Mouse (Mus musculus) lung, adult 2 months (tissue): ENCODE results near the gene Coq8b. TPM values are rescaled to one million over a fixed set of nuclear protein-coding genes. Genes with fewer than 3 reads are reported as not detected.

Experiments used
- DNase-seq: peaks from one replicate; pipeline ENCODE4 v3.0.0; 2022
- H3K4me1 ChIP-seq: fragments of 200-500 bp; 2 replicates; pipeline ENCODE4 v1.6.1; 2011; ENCODE audit warnings: low read length; ENCODE audit not compliant: control insufficient read depth, insufficient read depth
- H3K4me3 ChIP-seq: fragments of 200-500 bp; replicated peaks from 2 replicates; pipeline ENCODE3; 2011; ENCODE audit warnings: low read depth, mild to moderate bottlenecking, control low read depth, low read length; ENCODE audit errors: extremely low read depth
- CTCF ChIP-seq: fragments of 200-500 bp; IDR thresholded peaks from 2 replicates; pipeline ENCODE4 v1.5.1; 2011; ENCODE audit warnings: mild to moderate bottlenecking, low read length, control low read depth; ENCODE audit not compliant: insufficient read depth
- POLR2A ChIP-seq: fragments of 200-500 bp; IDR thresholded peaks from 2 replicates; pipeline ENCODE4 v1.6.1; 2011; ENCODE audit warnings: low read depth, mild to moderate bottlenecking, control low read depth, low read length, borderline replicate concordance; ENCODE audit errors: extremely low read depth
- WGBS: fragments of 180-500 bp; shearing (Covaris S2); methylation state at CpG from one replicate; pipeline ENCODE4 v1.1.7; 2018; 5-methylcytosine and 5-hydroxymethylcytosine counted together
- polyA plus RNA-seq: library from polyadenylated mRNA; depleted of rRNA; stranded (reverse); fragments of >200 nt; gene quantifications from 2 replicates; pipeline ENCODE4 v1.2.3, GENCODE M21; 2012; rRNA removed

The Coq8b gene
- polyA plus RNA-seq: 68.6 and 76.8 TPM in 2 replicates

GRCm38 (mm10) chr7:27232781-27233281, at the start of gene Coq8b:
Gene Coq8b (plus strand): TSS chr7:27233023.
- no peak for TF ChIP-seq CTCF
- peak; percentile 54; the same call in 1 of the 2 replicates for TF ChIP-seq POLR2A
- Histone ChIP-seq H3K4me1 (peaks cover 12% of the 10 kb centered on the region), H3K4me3 (peak within 1 kb of the TSS; percentile 100)
- DNase-seq: peak; percentile 93
- WGBS: under 1% methylated on average over 25 of the region's 25 CpGs

GRCm38 (mm10) chr7:27184964-27185363, 47.9 kb upstream of the Coq8b start:
- Histone ChIP-seq H3K4me1 (peaks cover 3% of the 10 kb centered on the region; the same call in 1 of the 2 replicates), H3K4me3 (no peak overlapping the region)
- WGBS: 34% methylated on average over 3 of the region's 3 CpGs
- DNase-seq: no peak
- TF ChIP-seq CTCF: peak; percentile 80
- no peak for TF ChIP-seq POLR2A

- no peak for DNase-seq
- 85% methylated on average over 5 of the region's 5 CpGs for WGBS
Observed at GRCm38 (mm10) chr7:27185986-27186385, 46.8 kb upstream of the Coq8b start.

GRCm38 (mm10) chr7:27189271-27189931, 43.4 kb upstream of the Coq8b start:
- Histone ChIP-seq H3K4me1 (no peaks in the 10 kb centered on the region), H3K4me3 (no peak overlapping the region)
- no peak for TF ChIP-seq POLR2A
- TF ChIP-seq CTCF: peak; percentile 19; the same call in 1 of the 2 replicates
- WGBS: 97% methylated on average over 10 of the region's 10 CpGs
- no peak for DNase-seq

More at GRCm38 (mm10) chr7:27185986-27186385, 46.8 kb upstream of the Coq8b start:
- no peak overlapping the region for H3K4me3 ChIP-seq
- no peaks in the 10 kb centered on the region for H3K4me1 ChIP-seq
- TF ChIP-seq POLR2A (no peak), CTCF (no peak)

- Histone ChIP-seq H3K4me1 (no peaks in the 10 kb centered on the region), H3K4me3 (no peak overlapping the region)
- no peak for TF ChIP-seq POLR2A
- TF ChIP-seq CTCF: no peak
- 88% methylated on average over 5 of the region's 5 CpGs for WGBS
- DNase-seq: no peak
Observed at GRCm38 (mm10) chr7:27192434-27192833, 40.4 kb upstream of the Coq8b start.

GRCm38 (mm10) chr7:27193731-27194130, 39.1 kb upstream of the Coq8b start:
- TF ChIP-seq CTCF: no peak
- WGBS: 61% methylated on average over 4 of the region's 4 CpGs

GRCm38 (mm10) chr7:27195681-27196611, 36.9 kb upstream of the Coq8b start, which contains the start of the genes BC024978 and Snrpa:
Gene BC024978 (plus strand): TSS chr7:27195781.
Gene Snrpa (minus strand): TSS chr7:27196271.
- peak; percentile 70 for TF ChIP-seq POLR2A
- TF ChIP-seq CTCF: no peak
- Histone ChIP-seq H3K4me3 (peak within 1 kb of the TSS; percentile 86), H3K4me1 (no peaks in the 10 kb centered on the region)
- WGBS: under 1% methylated on average over 64 of the region's 64 CpGs
- peak; percentile 93 for DNase-seq

More at GRCm38 (mm10) chr7:27193731-27194130, 39.1 kb upstream of the Coq8b start:
- Histone ChIP-seq H3K4me1 (no peaks in the 10 kb centered on the region), H3K4me3 (no peak overlapping the region)
- DNase-seq: no peak

- 86% methylated on average over 3 of the region's 3 CpGs for WGBS
- no peak for DNase-seq
- TF ChIP-seq CTCF (no peak), POLR2A (no peak)
- Histone ChIP-seq H3K4me3 (no peak overlapping the region), H3K4me1 (no peaks in the 10 kb centered on the region)
Observed at GRCm38 (mm10) chr7:27197136-27197535, 35.7 kb upstream of the Coq8b start.

GRCm38 (mm10) chr7:27197634-27198033, 35.2 kb upstream of the Coq8b start:
- no peak for TF ChIP-seq CTCF
- TF ChIP-seq POLR2A: no peak
- DNase-seq: no peak
- no peak overlapping the region for H3K4me3 ChIP-seq
- H3K4me1 ChIP-seq: no peaks in the 10 kb centered on the region
- 85% methylated on average over 8 of the region's 8 CpGs for WGBS

GRCm38 (mm10) chr7:27198355-27198754, 34.5 kb upstream of the Coq8b start:
- no peaks in the 10 kb centered on the region for H3K4me1 ChIP-seq
- no peak for TF ChIP-seq POLR2A
- no peak overlapping the region for H3K4me3 ChIP-seq
- DNase-seq: no peak
